ENCODE assay signal across 11 mouse cellular contexts in the genomic region with DNA sequence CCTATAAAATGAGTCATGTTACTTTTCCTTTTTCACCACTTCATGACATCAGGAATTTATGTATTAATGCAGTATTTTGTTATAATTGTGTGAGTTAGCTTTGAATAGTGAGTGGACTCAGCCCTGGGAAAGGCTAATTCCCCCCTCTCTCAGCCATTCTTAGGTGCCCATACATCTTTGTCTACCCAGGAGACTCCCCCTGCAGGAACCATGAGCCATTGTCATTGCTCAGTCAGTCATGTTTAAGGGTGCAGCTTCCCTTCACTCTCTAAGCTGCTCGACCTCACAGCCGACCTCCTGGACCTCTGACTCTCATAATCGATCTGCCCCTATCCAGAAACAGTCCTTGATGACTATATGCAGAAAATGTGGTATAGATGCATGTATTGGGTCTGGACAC. TPM values are rescaled to one million over a fixed set of nuclear protein-coding genes. Genes with fewer than 3 reads are reported as not detected.
"Had no signal": no experiment of that assay in that cellular context is flagged by ENCODE, and none has a peak within 500 bp of the region (broad histone marks: within the 10 kb centered on the region; RNA-seq: fewer than 3 reads in every experiment).

No protein-coding gene starts in this region.

RNA-seq across cellular contexts. Expression of a gene that starts 0.7 kb away (rescaled TPM):
- total RNA-seq: layer of hippocampus, postnatal 10 days; neutrophil, adult 5-6 weeks had no signal
- polyA plus RNA-seq: intestine, embryonic 16.5 days; limb, embryonic 12.5 days; liver, embryonic 13.5 days; testis, adult 2 months had no signal

RNA-seq across cellular contexts. Expression of a gene that starts 15.9 kb away (rescaled TPM):
- total RNA-seq: left cerebral cortex, postnatal 36 days had no signal
- polyA plus RNA-seq: limb, embryonic 12.5 days; midbrain, embryonic 11.5 days; midbrain, embryonic 16.5 days; spleen, adult 2 months; testis, adult 2 months; thymus, postnatal 0 days had no signal
